Mouse (Mus musculus) embryo, embryonic 11 days (tissue): ENCODE measurements around the gene Mrps27.

Source experiments
- DNase-seq: peaks from one replicate; pipeline ENCODE4 v3.0.0-alpha.2; 2015

Mrps27 gene

GRCm38 (mm10) chr13:99352758-99353489, 8.3 kb downstream of the Mrps27 start:
- DNase-seq = peak; percentile 97

DNA sequence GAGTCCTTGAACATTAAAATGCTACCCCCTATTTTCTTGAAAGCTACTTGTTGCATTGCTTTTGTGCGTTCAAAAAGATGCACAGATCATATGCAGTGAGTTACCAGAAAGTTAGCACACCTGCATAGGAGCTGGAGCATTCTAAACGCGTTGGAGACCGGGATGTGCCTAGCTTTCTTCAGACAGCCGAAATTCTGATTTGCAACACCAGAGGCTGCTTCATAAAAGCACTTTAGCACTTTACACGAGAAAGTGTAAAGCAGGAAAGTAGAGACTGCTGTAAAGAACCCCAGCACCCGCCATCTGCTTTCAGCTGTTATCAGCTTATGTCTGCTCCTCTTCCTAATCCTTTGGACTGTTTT, 8.9 kb downstream of the Mrps27 start:
- DNase-seq = no peak

GRCm38 (mm10) chr13:99355072-99355471, 10.5 kb downstream of the Mrps27 start:
- no peak for DNase-seq

DNA sequence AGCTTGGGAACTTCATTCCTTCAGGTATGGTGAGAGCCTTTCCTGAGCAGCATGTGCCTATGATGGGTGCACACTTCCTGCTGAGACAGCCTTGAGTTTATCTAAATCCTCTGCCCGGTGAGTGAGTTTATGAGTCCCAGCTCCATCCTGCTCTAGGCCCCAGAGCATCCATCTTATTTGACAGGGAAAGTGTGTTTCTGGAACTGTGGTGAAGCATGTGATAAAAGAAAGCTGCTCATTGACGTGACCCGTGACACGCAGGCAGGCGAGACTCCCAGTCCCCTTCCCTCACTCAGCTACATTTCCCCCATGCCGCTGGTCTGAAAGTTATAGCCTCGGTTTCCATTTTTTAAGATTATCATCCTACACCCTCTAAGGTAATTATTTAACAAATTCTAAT, 11.3 kb downstream of the Mrps27 start:
- no peak for DNase-seq

DNA sequence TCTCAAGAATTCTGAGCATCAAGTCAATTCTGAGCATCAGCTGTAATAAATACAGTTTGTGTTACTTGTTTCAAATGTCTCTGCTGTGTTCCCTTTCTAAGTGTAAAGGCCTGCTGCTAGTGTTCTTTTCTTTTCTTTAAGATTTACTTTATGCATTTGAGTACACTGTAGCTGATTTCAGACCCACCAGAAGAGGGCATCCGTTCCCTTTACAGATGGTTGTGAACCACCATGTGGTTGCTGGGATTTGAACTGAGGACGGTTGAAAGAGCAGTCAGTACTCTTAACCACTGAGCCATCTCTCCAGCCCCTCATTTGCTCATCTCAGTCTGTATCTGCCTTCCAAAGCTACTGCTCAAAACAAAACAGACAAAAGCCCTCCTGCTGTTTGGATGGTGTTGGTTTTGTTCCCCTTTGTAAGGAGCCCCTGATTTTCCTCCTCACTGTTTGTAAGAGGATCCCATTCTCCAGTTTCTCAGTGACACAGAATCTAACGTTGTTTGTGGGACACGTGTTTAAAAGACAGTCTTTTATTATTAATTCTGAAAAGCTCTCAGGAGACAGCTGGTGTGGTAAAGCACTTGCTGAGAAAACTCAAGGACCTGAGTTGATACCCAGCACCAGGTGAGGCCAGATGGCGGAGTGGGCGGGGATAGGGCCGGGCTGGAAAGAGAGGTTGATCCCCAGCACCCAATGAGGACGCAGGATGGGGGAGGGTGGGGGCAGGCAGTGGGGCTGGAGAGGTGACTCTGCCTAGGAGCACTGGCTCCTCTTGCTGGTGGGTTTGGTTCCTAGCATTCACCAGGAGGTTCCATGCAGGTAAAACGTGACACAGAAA, 12.1 kb downstream of the Mrps27 start:
- DNase-seq = peak; percentile 48

- no peak for DNase-seq
Measured at GRCm38 (mm10) chr13:99358921-99359320, 14.3 kb downstream of the Mrps27 start.

DNA sequence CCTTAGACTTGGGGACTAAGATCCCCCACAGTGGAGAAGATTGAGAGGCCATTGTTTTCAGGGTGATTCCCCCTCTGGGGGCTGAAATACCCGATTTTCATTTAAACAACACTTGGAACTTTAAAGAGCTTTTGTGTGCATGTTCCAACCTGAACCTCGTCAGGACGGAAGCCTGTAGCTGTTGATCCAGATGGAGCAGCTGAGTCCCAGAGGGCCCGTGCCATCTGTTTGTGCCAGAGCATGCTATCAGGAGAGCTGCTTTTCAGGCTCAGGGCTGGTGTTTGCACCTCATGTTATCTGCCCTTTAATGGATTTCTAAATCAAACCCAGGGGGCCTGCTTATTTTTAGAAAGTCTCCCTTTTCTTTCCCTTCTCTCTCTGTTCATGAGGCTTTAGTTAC, 19.3 kb downstream of the Mrps27 start:
- DNase-seq = no peak

DNA sequence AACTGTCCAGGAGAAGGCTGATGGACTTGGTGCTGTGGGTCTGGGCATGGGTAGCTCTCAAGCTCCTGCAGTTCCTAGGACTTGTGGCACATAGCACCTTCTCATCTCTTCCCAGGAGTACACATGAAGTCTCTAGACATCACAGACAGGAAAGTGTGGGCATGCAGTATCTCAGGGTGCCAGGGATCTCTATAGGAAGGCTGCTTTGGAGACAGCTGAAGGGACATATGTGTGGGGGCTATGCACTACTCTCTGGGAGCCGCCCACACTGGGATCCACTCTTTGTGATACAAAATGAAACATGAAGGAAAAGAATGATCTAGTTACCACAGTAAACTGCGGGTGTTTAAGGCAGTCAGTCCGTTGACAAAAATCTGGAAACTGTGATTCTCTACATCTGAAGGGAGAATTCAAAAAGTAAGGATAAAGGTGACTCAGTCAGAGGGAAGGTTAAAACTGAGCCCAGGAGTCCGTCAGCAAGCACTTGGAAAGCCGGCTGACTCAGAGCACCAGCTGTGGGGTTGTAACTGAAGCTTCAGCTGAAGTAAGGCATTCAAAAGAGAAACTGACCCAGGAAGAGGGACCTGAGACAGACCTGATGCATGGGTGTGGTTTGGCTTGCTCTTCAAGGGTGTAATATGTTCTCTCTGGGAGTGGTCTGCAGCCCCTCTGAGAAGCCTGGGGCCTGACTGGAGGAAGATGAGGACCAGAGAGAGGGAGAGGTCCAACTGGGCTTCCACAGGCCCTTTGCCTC, 22.0 kb downstream of the Mrps27 start:
- no peak for DNase-seq

DNA sequence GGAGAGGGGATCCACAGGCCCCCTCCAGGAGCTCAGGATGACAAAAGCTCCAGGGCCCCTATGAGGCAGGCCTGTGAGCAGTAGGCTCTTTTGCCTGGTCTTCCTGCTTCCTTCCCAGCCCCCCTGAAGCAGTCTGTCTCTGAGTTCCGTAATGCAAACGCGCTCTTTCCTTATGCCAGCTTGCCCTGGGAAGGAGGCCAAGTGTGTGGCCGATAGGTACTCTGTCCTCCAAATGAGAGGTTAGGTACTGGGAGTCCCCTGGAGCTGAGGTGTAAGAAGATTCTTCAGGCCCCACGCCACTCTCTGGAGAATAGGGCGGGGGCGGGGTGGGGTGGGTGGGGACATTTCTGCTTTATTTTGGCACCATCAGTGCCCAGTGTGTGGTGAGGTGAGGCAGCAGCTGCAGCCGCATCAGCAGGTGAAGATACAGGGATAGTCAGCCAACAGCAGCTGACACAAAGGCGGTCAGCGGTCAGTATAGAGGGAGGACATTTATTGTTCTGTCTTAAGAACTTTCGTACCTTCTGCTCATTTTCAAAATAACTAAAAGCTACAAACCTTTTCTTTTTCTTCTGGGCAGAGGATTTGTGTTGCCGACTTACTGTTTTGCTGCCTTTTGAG, 23.1 kb downstream of the Mrps27 start:
- no peak for DNase-seq

GRCm38 (mm10) chr13:99369103-99369502, 24.5 kb downstream of the Mrps27 start:
- DNase-seq = no peak

- DNase-seq = no peak
Measured at GRCm38 (mm10) chr13:99371285-99371684, 26.7 kb downstream of the Mrps27 start.

DNA sequence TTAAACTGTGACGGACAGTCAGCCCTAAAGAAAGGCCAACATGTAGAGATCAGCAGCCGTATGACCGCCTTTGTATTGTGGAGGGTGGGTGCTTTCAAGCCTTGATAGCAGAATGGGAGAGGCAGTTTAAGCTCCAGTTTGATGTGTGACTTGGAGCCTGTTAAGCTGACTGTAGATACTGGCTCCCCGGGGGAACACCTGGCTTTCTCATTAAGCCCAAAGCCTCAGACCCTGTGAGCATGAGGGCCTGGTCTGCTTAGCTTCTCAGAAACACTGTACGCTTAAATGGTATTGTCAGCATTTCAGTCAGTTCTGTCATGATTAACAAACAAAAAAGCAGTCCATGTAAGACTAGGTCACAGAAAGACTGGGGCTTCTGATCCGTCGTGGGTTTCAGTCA, 29.1 kb downstream of the Mrps27 start:
- no peak for DNase-seq

- peak; percentile 45 for DNase-seq
Measured at GRCm38 (mm10) chr13:99374191-99374590, 29.6 kb downstream of the Mrps27 start.

DNA sequence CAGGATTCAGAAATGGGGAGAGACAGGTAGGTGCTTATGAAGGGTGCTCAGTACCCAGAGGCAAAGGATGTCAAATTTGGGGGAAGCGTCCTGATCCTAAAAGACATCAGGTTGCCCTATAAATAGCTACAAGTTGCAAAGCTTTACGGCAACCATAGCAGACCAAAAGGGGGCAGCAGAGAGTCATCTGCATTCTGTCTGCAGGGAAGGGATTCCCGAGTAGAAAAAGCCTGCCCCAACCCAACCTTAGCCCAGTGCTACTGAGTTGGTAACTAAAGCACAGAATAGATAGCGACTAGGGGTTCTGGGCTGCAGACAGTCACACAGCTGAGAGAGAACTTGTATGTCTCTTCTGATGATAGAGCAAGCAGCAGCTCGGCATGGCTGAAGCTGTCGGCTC, 31.0 kb downstream of the Mrps27 start:
- DNase-seq = peak; percentile 89

DNA sequence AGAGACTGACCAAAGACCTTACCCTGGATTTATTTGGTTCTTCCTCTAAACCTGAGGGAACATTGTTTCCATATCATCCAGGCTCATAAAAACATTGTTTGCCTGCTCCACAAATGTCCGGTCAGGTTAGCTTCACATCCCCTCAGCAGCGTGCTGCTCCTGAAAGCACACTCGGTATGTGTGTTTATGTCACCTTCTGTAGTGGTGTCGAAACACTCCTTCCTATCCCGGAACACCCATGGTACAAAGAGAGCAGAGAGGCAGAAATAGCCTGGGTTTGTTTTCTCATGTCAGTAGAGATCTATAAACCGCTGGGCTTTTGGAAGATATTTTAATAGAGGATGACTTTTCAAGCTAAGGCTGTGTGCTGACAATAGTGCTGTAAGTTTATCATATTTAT, 32.5 kb downstream of the Mrps27 start:
- DNase-seq = no peak

- DNase-seq = no peak
Measured at GRCm38 (mm10) chr13:99378223-99378622, 33.6 kb downstream of the Mrps27 start.

GRCm38 (mm10) chr13:99382373-99382772, 37.8 kb downstream of the Mrps27 start:
- no peak for DNase-seq

DNA sequence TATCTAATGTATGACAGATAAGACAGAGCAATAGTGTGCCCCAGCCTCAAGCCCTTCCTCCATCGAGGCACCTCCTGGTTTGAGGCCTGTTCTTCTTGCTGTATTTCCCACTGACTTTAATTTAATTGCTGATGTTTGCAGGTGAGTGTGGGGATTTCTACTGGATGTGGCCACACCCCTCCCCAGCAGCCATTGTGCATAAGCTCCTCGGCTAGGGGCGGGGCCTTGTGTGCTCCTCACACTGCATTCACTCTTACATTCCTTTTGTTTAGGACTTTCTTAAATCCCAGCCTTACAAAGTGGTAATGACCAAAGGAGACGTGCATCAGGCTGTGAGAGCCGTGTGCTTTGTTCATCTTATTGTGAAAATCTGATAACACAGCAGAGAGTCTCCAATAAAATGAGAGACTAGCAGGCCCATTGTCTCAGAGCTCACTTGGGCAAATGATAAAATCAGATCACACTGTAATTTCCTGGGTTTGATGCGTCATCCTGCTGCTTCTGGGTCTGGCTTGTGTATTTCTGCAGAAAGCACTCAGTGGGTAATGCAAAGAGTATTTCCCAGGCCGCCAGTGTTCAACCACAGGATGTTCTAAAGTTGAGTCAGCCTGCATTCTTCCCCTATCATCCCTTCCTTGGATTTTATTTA, 40.1 kb downstream of the Mrps27 start:
- DNase-seq = no peak

GRCm38 (mm10) chr13:99385911-99386310, 41.3 kb downstream of the Mrps27 start:
- DNase-seq = no peak

DNA sequence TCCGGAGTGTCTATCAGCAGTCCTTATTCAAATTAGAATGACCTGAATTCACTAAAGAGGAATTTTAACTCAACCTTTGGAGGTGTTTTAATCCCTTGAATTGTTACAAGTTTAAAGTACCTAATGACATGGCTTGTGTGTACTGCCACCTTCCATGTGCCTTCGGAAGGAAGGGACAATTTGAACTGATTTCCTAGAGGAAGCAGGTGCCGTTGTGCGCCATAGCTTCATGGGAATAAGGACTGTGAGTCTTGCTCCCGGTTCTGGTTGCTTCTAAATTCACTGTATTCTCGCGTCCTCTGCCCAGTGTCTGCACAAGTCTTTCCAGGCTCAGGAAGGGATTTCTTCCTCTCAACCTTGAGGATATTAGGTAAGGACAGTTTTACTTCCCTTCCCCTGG, 41.8 kb downstream of the Mrps27 start:
- DNase-seq = no peak

- no peak for DNase-seq
Measured at GRCm38 (mm10) chr13:99387901-99388811, 43.6 kb downstream of the Mrps27 start.

DNA sequence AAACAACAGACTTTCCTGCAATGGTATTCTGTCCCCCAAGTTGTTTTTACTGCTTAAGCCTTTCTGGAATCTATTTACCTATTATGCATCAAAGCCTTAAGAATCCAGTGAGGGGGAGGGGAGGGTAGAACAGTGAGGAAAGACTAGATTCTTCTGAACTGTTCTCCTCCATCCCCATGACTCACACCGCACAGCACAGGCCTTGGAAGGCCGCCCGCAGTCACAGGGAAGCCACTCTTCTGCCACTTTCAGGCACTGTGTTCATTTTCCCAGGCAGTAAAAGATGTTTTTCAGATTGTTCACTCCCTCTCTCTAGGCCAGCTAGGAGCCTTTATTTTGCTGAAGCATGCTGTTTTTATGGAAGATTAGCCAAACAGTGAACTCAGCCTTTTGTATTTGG, 46.8 kb downstream of the Mrps27 start:
- DNase-seq = no peak
